Mouse (Mus musculus) ES-E14 (cell line): ENCODE measurements around the gene Erc1.

ENCODE experiments used
- CHD2 ChIP-seq: IDR thresholded peaks from 2 replicates; pipeline ENCODE4 v1.6.1; 2014; ENCODE audit warnings: mild to moderate bottlenecking, low read depth, low read length, inconsistent platforms
- HCFC1 ChIP-seq: IDR thresholded peaks from 2 replicates; pipeline ENCODE4 v1.6.1; 2012; ENCODE audit warnings: low read length, inconsistent platforms, borderline replicate concordance; ENCODE audit not compliant: insufficient read depth
- MAFK ChIP-seq: IDR thresholded peaks from 2 replicates; pipeline ENCODE4 v1.6.1; 2014; ENCODE audit warnings: mild to moderate bottlenecking, low read depth, low read length, inconsistent platforms; ENCODE audit not compliant: insufficient read depth
- ZC3H11A ChIP-seq: IDR thresholded peaks from 2 replicates; pipeline ENCODE4 v1.6.1; 2012; ENCODE audit warnings: low read depth, mild to moderate bottlenecking, inconsistent platforms, low read length, borderline replicate concordance
- ZNF384 ChIP-seq: IDR thresholded peaks from 2 replicates; pipeline ENCODE4 v1.6.1; 2012; ENCODE audit warnings: low read depth, low read length, inconsistent platforms

GRCm38 (mm10) chr6:119630622-119631021 is 217.3 kb downstream of the Erc1 start:
- TF ChIP-seq MAFK (no peak), HCFC1 (no peak), ZC3H11A (no peak), ZNF384 (no peak), CHD2 (no peak)
